Mouse (Mus musculus) cerebellum, adult 8-10 months (tissue): ENCODE data around the gene Dgcr2.

Experiments
- DNase-seq: peaks from one replicate; pipeline ENCODE4 v3.0.0; 2022

The Dgcr2 gene

DNA sequence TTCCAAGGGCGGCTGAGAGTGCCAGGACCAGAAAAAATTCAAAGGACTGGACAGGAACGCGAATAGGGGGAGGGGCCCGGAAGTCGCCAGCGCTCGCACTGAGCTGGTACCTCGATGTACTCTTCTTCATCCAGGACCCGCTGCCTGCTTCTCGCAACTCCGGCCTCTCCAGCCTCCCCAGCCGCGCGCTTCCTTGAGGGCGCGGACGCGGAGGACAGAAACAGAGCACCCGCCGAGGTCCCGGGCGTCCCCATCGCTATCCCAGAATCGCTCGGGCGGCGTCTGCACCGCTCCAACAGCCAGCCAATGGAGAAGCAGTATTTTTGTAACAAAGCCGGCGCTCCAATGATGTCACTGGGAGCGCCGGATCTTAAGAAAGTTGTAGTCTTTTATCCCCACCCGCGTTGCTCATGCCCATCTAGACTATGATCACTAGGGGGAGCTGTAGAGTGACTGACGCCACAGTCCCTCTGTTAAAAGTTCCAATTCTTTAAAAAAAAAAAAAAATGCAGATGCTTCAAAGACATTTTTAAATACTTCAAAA lies 12.8 kb upstream of the Dgcr2 start, which contains the start of gene Ess2:
TSS of gene Ess2 (minus strand) at position 297 of the 544 bp plus-strand sequence.
- DNase-seq = peak; percentile 87

- DNase-seq = no peak
These were observed 2.3 kb downstream of the Dgcr2 start for GRCm38 (mm10) chr16:17896091-17896490.

GRCm38 (mm10) chr16:17893923-17894322 lies 4.4 kb downstream of the Dgcr2 start, which contains the start of gene Tssk1:
Gene Tssk1, plus strand, starts transcription at chr16:17894223.
- no peak for DNase-seq

DNA sequence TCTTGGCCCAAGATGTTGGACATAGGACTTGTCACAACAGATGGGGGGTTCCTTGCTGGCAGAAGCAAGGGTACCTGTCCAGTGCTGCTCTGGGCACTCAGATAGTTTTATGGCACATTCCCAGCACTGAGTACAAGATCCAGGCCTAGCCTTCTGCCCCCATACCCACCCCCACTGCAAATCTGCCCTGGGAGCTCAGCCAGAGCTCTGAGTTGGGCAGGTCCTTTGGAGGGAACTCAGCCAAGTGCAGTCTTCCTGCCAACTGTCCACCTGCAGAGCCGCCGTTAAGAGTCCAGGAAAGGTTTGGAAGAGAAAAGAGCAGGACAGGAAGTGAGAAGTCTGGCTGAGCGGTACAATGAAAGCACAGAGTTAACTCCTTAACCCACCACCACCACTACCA lies 5.8 kb downstream of the Dgcr2 start:
- DNase-seq = peak; percentile 86

DNA sequence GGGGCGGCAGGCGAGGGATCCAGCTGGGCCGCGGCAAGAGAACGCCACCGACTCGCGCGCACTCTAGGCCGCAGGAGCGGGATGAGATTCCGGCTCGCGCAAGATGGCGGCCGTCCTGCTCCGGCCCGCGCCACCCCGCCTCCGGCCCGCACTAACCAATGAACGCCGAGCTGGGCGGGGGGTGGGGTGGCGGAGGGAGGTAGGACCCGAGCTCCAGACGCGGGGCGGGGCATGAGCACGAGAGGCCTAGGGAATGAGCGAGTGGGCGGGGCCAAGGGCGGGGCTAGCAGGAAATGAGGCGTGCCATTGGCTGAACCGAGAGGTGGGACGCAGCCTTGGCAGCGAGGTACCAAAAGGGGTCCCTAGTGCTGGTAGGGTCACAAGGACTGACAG lies 6.8 kb downstream of the Dgcr2 start, which contains the start of gene Gm20518:
TSS of gene Gm20518 (minus strand) at position 105 of the 393 bp plus-strand sequence.
- peak; percentile 100 for DNase-seq

- DNase-seq = peak; percentile 91
These were observed 7.3 kb downstream of the Dgcr2 start for GRCm38 (mm10) chr16:17890917-17891566.

DNA sequence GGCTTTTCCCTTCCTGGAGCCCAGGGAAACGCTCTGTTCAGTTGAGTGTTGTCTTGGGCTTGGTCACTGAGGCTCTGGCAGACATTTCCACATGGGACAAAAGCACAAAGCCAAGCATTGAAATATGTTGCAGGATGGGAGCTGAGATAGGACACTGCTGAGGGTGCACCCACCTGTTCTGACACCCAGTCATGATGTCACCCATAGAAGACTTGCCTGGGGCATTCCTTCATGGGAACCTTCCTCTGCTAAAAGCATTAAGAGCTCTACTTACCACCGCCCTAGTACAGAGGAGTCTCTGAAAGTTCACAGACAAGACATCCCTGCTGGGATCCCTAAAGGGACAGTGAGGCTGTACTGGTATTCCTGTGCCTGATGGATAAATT lies 8.0 kb downstream of the Dgcr2 start:
- DNase-seq = no peak

GRCm38 (mm10) chr16:17889689-17890341 lies 8.5 kb downstream of the Dgcr2 start:
- peak; percentile 27 for DNase-seq

GRCm38 (mm10) chr16:17884116-17884515 lies 14.2 kb downstream of the Dgcr2 start:
- no peak for DNase-seq

DNA sequence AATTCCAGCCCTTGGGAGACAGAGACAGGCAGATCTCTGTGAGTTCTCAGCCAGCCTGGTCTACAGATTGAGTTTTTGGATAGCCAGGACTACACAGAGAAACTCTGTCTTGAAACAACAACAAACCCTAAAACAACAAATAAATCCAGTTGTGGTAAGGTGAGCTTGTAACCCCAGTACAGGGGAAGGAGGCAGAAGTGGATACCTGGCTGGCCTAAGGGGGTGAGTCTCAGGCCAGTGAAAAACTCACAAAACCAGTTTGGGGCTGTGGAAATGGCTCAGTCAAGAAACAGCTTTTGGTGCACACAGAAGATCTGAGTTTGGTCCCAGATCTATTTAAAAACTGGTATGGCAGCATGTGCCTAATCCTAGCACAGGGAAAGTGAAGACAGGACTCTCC lies 16.2 kb downstream of the Dgcr2 start:
- no peak for DNase-seq

GRCm38 (mm10) chr16:17879571-17879970 lies 18.8 kb downstream of the Dgcr2 start:
- DNase-seq = no peak

GRCm38 (mm10) chr16:17876096-17876495 lies 22.3 kb downstream of the Dgcr2 start:
- no peak for DNase-seq

GRCm38 (mm10) chr16:17875174-17875573 lies 23.2 kb downstream of the Dgcr2 start:
- DNase-seq = no peak

GRCm38 (mm10) chr16:17872995-17873394 lies 25.4 kb downstream of the Dgcr2 start:
- DNase-seq = no peak

DNA sequence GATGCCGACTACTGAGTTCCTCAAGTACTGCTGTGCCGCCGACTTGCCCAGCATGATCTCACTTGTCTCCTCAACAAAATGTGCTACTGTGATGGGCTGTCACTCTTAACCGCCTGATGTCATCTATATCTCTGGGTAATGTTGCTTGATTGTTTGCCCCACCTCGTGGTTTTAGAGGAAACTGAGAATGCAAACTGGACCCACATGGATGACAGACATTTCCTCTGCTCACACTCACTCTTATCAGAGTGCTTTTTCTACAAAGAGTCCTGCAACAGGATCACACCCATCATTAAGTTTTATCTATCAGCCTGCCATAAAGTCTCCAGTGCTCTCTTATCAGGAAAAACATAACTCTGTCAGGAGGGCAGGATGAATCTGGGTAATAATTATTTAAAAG lies 27.1 kb downstream of the Dgcr2 start:
- no peak for DNase-seq

DNA sequence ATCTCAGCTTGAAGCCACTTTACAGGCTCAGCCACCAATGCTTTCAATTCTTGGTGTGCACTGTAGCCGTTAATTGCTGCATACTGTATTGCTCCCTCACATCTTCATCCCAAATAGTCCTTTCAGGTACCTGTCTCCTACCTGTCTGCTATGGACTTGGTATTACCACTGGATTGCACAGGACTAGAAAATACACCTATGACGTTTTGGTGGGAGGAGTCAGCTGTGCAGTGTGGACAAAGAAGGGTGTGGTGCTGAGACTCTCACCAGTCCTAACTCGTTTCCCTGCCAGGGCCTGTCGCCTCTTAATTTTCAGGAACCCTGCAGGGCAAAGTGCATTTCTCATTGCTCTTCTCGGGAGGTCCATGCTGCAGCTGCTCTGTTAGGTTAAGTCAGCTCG lies 32.6 kb downstream of the Dgcr2 start:
- no peak for DNase-seq

DNA sequence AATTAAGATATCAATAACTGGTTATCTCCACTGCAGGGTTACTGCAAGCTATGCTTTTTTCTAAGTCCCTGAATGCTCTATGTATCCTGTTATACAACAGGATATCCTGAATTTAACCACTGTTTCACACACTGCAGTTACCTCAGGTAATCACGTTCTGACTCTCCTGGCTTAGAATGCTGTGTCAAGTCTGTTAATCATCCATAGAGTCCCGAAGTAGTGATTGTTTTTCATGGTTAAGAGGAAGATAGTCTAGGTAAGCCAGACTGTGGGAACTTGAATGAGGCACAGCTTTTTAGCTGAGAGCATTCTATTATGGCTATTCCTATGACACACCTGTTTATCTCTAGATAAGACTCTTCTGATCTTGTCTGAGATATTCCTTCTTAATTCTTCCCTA lies 33.1 kb downstream of the Dgcr2 start:
- no peak for DNase-seq

DNA sequence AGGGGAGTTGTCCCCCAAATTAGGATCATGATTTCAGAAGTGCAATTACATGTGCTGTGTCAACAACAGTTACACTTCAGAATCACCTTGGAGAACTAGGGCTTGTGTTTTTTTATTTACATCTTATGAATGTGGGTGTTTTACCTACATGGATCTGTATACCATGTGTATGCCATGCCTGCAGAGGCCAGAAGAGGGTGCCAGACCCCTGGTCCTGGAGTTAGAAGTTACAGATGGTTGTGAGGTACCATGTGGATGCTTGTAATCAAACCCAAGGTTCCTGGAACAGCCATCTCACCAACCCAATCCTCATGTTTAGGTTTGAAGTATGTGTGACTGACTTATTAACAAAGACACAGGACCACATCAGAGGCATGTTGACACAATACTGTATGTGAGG lies 39.8 kb downstream of the Dgcr2 start:
- DNase-seq = no peak

DNA sequence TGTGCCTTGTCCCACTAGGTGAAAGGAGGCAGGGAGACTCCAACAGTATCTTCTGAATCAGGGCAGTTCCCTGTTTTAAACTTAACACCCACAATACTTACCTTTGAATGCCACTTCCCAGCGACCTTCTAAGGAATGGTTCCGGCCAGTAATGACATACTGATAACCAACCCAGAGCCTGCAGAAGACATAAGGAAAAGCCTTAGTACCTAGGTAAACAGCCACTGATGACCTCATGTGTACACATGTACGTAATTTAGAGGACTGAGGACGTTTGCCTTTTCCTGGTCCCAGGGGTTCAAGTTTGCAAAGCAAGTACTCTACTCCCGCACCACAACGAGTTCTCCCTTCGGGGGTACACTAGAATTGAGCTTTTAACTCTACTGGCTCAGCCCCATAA lies 41.2 kb downstream of the Dgcr2 start:
- no peak for DNase-seq

DNA sequence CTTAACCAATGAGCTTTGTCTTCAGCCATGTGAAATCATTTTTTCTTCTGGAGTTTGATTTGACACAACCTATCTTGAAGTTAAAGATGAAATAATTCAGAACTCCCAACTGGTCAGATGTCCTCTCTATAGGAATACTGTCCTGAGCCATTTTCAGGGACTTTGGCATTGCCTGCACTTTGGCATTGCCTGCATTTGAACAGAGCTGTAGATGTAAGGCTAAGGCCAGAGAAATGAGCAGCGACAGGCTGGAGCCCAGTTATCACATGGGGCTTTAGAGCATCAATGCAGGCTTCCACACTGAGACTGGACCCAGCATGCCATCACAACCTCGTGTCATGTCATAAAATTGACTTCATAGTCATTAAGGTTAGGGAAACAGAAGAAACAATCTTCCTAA lies 45.1 kb downstream of the Dgcr2 start:
- DNase-seq = no peak

- peak; percentile 86 for DNase-seq
These were observed 46.5 kb downstream of the Dgcr2 start for GRCm38 (mm10) chr16:17851860-17852259.

- no peak for DNase-seq
These were observed 47.0 kb downstream of the Dgcr2 start for GRCm38 (mm10) chr16:17851331-17851730.

DNA sequence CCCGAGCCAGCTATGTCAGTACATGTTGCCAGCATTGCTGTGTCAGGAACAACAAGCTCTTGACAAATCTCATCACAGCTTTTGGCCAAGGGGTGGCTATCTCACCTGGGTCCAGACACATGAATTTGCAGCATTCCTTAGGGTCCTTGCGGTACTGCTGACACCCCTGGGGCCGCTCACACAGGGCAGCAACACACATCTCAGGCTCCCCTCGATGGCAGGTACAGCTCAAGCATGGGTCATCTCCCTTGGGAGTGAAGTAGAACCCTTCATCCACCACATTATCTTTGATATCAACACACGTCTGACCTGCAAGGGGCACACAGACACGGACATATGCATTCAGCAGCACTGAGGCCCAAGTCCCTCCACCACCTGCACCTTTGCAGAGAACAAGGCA lies 48.9 kb downstream of the Dgcr2 start:
- no peak for DNase-seq

DNA sequence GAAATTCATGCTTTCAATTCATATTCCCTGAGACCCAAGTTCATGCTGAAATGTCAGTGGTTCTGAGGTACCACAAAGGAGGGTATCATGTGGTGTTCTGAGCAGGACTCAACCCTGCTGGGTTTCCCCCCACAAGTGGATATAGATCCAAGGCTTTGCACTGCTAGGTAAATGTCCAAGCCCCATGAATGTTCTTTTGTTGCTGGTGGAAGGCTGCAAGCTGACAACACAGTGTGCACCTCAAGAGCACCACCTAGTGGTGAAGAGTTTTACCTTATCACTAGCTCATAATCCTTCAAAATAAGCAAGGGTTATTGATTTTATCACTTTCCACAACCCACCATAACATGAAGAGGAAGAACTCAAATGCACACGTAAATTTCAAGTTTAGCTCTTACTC lies 49.4 kb downstream of the Dgcr2 start:
- DNase-seq = peak; percentile 77
